Mouse (Mus musculus): ENCODE data around the gene D930007J09Rik. TPM values are rescaled to one million over a fixed set of nuclear protein-coding genes. Genes with fewer than 3 reads are reported as not detected.
A peak's percentile ranks its signal among the peaks of the same experiment; 100 is the strongest.

Gene D930007J09Rik
- total RNA-seq, 1 experiment from 2014 or later = not detected

DNA sequence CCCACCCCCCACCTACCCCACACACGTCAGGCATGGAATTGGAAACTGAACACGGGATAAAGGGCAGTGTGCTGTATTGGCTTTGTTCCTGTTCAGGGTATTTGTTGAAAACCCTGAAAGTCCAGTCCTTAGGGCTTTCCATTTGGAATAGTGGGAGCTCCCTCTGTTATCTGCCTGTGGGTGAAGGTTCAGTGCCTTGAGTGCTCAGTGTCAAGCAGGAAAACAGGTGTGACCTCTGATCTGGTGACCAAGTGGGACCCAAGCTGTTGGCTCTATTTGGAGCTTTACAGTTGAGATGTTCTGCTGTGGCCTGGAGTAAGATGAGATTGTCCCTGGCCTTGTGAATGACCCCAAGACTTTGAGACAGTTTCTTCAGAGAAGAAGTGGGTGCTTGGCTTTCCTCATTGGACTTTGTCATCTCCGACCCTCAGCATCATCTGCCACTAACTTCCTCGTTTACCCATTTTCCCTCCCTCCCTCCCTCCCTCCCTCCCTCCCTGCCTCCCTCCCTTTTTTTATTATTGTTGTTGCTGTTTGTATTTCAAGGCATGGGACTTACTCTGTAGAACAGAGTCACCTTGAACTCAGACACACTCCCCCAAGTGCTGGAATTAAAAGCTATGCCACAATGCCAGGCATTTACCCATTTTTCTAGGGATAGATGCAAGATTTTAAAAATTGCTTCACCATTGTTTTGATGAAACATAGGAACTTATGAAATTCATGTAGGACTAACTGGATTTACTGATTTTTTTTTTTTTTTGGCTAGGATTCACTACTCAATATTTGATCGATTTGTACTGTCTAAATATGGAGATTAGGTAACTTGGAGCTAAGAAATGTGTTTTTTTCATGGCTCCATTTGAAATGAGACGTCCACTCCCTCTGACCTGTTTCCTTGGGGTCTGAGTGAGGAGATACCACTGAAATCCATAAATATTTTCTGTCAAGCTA is 22.0 kb upstream of the D930007J09Rik start:
- ATAC-seq (ENCODE audit: extremely low read depth, insufficient number of reproducible peaks, low FRiP score, poor library complexity, severe bottlenecking) = no peak

DNA sequence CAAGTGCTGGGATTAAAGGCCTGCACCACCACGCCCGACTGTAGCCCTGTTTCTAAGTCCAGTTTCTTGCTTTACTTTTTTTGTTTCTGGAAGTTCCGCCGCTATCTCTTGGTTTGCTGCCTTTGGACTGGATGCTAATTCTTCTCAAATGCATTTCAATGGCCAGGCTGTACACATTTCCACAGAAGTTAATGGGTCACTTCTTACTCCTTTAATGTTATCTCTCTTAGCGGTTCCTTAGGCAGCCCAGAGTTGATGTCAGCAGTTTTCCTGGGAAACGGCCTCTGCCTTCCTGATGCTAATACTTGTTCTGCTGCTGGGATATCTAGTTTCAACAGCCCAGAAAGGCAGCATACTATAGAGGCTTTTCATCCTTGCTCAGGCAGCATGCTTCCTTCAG is 20.5 kb upstream of the D930007J09Rik start:
- ATAC-seq (ENCODE audit: extremely low read depth, insufficient number of reproducible peaks, low FRiP score, poor library complexity, severe bottlenecking) = no peak

DNA sequence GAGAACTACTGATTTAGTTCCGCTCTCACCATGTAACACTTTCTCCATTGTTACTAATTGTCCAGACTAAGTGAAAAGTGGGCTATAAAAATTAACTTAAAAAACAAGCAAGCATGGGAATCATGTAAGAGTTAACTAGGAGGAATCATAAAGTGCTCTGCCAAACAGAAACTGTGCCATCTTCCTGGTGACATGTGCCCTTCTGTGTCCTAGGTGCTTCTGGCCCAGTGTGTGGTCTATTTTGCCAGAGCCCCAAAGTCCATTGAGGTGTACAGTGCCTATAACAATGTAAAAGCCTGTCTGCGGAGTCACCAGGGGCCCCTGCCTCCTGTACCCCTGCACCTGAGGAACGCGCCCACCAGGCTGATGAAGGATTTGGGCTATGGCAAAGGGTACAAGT is 19.0 kb upstream of the D930007J09Rik start:
- no peak for ATAC-seq (ENCODE audit: extremely low read depth, insufficient number of reproducible peaks, low FRiP score, poor library complexity, severe bottlenecking)

DNA sequence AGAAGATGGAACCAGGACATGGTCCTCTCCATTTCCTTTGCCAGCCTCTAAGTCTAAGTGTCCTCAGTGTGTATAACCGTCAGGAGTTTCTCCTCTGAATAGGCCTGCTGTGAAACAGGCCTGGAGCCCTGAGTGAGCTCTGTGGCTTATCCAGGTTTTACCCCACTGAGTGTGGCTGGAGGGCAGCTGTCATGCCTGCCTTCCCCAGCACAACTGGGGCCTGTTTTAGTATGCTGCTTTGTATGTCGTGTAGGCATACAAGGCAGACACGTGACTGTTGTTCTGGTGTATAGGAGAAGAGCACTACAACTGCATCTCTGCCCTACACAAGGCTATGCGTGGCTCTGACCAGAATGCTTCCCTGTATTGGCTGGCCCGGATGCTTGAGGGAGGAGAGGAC is 17.3 kb upstream of the D930007J09Rik start:
- ATAC-seq (ENCODE audit: extremely low read depth, insufficient number of reproducible peaks, low FRiP score, poor library complexity, severe bottlenecking) = no peak

DNA sequence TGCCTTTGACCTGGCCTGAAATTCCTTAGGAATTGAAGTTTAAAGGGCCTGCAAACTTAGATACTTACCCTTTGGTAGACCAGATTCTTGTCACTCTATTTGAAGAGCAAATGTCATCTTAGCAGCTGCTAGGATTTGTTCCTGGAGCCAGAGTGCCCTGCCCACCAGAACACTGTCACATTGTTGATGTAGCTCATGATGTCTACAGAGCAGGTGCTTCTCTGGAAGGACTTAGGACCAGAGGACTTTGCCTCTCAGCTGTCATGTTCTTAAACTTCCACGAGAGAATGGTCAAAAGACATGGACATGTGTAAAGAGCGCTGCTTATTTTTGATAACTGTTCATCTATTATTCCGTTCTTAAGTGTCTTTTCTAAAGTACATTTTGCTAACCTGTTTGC is 16.6 kb upstream of the D930007J09Rik start:
- no peak for ATAC-seq (ENCODE audit: extremely low read depth, insufficient number of reproducible peaks, low FRiP score, poor library complexity, severe bottlenecking)

DNA sequence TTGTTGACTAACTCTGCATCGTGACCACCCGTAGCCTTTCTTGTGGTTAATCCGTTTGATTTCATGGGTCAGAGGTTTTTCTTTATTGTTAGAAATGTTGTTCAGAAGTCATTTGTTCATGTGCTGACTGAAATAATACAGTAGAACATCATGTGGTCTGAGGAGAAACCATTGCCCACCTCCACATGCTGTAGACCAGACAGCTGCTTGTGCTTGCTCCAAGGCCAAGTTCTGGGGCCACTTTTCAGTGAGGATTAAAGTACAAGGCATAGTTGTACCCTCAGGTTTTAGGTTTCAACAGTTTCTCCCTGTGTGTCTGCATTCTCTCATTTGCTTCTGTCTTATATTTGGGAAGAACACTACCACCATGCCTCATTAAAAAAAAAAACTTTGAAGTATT is 5.0 kb upstream of the D930007J09Rik start:
- ATAC-seq (ENCODE audit: extremely low read depth, insufficient number of reproducible peaks, low FRiP score, poor library complexity, severe bottlenecking) = no peak

DNA sequence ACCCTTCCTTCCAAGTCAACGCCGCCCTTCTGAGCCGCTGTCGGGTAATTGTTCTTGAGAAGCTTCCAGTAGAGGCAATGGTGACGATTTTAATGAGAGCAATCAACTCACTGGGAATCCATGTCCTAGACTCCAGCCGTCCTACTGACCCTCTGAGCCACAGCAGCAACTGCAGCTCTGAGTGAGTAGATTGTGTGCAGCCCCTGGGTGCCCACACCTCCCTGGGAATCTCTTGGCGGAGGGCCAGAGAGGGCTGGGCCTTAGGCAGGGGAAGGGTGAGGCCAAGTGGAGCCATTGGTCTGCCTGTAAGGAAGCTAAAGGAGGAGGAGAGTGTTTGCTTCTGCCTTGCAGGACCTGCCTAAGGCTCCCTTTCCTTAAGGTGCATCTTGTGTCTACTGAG is 4.2 kb upstream of the D930007J09Rik start:
- no peak for ATAC-seq (ENCODE audit: extremely low read depth, insufficient number of reproducible peaks, low FRiP score, poor library complexity, severe bottlenecking)

DNA sequence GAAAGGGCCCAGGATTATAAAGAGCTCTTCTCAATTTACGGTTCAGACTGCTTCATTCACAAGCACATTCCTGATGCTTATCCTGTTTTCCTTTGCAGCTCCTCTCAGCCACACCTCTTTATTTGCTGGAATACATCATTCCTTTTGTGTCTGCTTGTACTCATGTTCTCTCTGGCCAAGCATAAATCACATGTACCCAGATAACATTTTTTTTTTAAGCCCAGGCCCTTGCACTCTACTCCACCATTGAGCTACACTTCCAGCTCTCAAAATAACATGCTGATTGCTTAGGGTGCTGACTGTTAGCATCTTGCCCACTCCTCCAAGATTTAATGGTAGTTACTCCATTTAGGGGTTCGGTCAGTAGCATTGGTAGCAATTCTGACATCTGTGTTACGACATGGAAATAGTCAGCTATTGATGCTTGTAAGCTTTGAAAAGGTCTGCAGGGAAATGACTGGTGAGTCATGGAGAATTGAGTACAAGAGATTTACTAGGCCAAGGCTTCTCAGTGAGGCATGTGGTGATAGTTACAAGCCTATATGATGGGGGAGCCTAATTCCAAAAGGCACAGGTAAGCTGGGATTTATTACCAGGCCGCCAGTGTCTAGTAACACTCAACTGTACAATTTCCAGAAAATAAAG is 1.2 kb upstream of the D930007J09Rik start:
- no peak for ATAC-seq (ENCODE audit: extremely low read depth, insufficient number of reproducible peaks, low FRiP score, poor library complexity, severe bottlenecking)

DNA sequence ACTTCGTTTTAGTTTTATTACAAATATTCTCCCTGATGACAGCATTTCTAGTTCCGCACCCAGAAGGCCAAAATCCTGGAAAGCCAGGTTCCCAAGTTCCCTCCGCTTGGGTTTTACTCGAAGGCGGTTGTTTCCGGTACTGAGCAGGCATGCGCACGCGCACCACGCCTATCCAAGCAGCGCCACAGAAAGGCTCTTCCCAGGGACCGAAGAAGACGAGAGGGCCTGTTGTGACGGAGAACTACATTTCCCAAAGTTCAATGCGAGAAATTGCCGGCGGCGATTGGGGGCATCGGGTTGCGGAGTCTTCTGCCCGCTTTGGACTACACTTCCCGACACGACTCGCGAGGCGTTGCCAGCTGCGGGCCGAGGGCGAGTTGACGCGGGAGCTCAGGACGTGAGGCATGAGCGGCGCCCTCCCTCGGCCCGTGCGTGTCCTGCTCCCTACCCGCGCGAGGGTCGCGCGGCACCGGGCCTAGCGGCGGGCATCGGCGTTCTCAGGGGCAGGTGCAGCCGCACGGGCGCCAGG is 892 bp downstream of the D930007J09Rik start, which contains the start of gene Wrnip1:
Gene Wrnip1, plus strand, starts transcription at position 346 of the 529 bp plus-strand sequence.
- peak; percentile 93 for ATAC-seq (ENCODE audit: extremely low read depth, insufficient number of reproducible peaks, low FRiP score, poor library complexity, severe bottlenecking)

DNA sequence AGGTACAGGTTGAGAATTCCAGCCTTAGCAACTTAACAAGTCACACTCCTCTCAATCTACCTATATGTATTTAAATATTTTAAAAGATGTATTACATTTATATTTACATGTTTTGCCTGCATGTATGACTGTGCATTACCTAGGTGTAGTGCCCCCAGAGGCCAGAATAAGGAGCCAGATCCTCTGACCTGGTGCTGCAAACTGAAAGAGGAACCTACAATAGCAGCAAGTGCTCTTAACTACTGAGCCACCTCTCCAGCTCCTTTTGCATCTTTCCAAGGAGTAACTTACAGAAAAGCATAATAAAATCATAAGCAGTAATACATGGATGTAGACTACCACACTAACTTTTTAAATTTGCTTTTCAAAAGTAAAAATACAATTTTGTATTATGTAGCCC is 1.8 kb downstream of the D930007J09Rik start:
- ATAC-seq (ENCODE audit: extremely low read depth, insufficient number of reproducible peaks, low FRiP score, poor library complexity, severe bottlenecking) = peak; percentile 71

DNA sequence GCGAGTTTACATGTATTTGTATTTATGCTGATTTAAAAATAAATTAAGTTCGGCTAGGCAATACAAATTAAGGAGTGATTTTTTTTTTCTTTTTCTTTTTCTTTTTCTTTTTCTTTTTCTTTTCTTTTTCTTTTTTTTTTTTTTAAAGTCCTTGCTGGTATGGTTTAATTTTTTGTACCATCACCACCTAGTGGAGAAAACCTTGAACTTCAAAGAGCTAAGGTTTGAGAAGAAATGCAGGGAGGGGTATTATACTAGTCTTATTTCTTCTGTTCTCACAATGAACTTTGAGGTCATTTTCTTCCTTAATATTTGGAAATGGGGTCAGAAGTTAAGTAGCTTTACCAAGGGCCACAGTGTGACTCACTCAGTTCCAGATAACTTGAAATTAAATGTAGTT is 3.5 kb downstream of the D930007J09Rik start:
- no peak for ATAC-seq (ENCODE audit: extremely low read depth, insufficient number of reproducible peaks, low FRiP score, poor library complexity, severe bottlenecking)

DNA sequence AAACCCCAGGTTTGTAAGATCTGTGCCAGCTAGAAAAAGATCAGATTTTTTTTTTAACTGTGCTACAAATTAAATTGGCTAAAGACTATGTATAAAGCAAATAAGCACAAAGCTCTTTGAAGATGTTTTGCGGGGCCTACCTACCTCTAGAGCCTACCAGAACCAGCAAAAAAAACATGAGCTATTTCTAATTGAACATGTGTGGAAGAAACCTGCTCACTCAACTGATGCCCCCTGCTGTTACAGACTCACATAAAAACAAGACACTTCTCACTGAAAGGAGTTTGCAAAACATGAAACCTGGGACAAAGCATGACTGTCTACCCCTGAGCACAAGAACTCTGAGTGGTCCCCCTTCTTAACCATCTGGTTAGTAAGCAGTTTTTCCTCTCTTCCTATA is 5.6 kb downstream of the D930007J09Rik start:
- no peak for ATAC-seq (ENCODE audit: extremely low read depth, insufficient number of reproducible peaks, low FRiP score, poor library complexity, severe bottlenecking)

DNA sequence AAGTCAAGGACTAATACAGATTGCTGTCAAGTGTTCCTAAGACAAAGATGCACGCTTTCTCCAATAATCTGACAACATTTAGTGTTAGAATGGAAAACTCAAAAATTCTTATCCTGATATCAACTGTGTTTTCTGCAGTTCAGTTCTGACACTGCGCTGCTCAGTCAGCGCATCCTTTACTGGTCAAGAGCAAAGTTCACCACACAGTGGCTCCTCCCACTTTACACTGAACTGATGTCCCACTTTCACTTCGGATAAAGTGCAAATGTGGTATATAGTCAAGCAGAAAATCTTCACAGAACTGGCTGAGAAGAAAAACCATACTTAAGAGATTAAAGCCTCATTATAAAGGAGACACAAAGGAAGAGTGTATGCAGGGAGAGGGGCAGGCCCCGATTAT is 7.5 kb downstream of the D930007J09Rik start:
- no peak for ATAC-seq (ENCODE audit: extremely low read depth, insufficient number of reproducible peaks, low FRiP score, poor library complexity, severe bottlenecking)

DNA sequence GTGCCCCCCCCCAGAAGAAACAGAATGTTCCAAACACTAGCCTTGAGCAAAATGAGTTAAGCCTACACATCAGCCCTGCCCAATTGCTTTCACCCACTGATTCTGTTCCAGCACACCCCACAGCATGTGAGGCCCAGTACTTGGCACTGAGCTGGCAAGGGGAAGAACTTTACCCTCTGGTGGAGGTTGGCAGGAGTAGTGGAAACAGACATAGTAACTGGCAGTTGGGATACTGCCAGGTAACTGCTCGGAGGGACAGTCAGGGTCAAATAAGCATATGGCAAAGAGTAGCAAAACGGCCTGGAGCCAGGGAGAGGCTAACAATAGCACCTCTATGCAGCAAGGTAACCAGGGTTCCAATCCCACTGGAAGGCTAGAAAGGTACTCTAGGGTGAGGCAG is 8.0 kb downstream of the D930007J09Rik start:
- ATAC-seq (ENCODE audit: extremely low read depth, insufficient number of reproducible peaks, low FRiP score, poor library complexity, severe bottlenecking) = no peak

DNA sequence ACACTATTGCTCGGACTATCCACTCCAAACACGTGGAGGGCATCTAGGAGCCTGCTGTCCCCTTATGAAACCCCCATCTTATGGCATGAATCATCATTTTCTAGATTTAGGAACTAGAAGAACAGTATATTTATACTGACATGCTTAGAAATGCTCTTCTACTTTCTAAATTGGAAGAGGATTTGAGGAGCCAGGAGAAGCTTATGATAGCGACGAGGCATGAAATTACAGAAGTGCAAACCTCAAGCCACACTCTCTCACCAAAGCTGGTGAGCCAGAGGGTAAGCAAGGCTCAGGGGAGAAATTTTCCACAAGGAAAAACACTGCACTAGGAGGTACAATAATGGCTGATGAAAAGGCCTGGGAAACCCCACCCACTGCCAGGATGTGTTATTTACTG is 12.9 kb downstream of the D930007J09Rik start:
- no peak for ATAC-seq (ENCODE audit: extremely low read depth, insufficient number of reproducible peaks, low FRiP score, poor library complexity, severe bottlenecking)

DNA sequence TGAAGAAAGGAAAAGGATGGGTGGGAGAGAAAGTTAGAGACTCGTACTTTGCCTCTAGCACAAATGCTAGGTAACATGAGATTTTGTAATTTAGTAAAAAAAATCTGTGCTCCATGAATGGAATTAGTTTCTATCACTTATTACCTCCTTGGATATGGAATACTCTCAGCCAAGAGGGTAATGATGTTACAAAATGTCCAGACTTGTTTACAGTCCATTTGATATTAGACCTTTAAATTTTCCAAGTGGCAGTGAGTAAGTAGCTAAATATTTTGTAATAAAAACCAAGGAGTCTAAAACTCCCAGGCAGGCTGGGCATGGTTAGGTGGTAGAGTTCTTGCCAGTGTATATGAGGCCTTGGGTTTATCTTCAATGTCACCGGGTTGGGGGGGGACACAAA is 15.1 kb downstream of the D930007J09Rik start:
- ATAC-seq (ENCODE audit: extremely low read depth, insufficient number of reproducible peaks, low FRiP score, poor library complexity, severe bottlenecking) = no peak

DNA sequence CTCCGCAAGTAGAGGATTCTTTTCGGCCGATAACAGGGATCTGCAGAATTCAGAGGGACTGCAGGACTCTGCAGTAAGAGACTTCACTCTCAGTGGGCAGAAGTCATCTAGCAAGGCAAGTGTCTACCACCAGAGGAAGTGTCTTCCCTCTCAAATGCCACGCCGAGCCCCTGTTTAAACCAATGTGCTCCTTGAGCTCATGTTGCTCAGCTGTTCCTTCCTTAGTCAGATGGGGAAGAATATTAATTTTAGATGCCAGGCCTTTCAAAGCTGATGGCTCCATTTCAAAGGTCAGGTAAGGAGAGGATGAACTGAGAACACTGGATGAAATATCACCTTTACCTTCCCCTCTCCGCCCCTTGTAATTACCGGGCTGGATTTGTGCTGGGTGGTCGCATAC is 18.8 kb downstream of the D930007J09Rik start, which contains the start of gene Mylk4:
Gene Mylk4, minus strand, starts transcription at position 139 of the 400 bp plus-strand sequence.
- ATAC-seq (ENCODE audit: extremely low read depth, insufficient number of reproducible peaks, low FRiP score, poor library complexity, severe bottlenecking) = no peak

DNA sequence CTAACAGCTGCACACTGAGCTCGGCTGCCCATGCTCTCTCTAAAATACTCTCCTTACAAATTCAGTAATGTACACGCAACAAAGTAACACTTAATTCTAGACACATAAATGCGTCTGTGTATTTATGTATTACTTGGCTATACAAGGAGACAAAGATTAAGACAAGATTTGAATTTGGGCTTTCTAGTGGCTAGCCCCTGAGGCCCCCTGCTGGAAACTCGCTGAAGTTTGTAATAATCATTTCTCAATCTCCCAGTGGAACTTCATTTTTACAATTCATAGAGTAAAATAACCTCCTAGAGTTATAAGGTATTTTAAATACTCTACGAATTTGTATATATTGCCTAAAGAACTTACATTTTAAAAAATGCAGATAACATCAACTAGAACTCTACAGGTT is 19.6 kb downstream of the D930007J09Rik start:
- no peak for ATAC-seq (ENCODE audit: extremely low read depth, insufficient number of reproducible peaks, low FRiP score, poor library complexity, severe bottlenecking)

DNA sequence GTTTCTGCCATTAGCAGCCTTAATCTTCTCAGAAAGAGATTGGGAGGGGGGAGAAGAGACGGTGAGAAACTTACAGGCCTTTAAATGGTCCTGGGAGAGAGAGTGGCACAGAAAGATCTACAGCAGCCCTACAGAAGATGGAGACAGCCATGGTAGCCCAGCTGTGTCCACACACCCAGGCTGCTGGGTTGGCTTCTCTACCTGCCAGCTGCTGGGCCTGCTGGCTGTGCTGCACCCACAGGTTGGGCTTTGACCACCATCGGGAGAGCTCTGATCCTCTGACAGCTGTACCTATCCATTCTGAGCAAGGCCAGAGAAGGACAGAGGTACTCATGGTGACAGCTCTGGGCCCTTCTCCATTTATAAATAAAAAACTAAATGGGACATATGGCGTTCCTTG is 23.8 kb downstream of the D930007J09Rik start:
- ATAC-seq (ENCODE audit: extremely low read depth, insufficient number of reproducible peaks, low FRiP score, poor library complexity, severe bottlenecking) = no peak

DNA sequence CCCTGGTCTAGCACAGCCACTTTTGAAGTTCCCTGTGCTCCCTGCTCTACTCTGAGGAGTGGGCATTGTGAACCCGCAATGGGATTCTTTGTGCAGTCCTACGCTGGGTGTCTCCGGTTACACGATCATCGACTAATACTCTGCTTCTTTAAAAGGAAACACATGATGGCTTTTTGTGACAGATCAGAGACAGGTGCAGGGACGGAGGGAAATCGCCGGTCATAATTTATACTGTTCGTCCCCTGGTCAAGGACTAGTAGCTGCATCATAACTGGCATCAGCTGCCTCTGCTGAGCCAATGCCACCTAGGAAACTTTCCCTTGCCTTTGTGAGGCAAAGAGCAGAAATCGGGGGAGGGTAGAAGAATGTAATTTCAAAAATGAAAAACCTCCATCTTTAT is 26.3 kb downstream of the D930007J09Rik start:
- ATAC-seq (ENCODE audit: extremely low read depth, insufficient number of reproducible peaks, low FRiP score, poor library complexity, severe bottlenecking) = no peak

All from neutrophil, adult 5-6 weeks (primary cell).